Mouse (Mus musculus): ENCODE measurements at regions not wholly inside any gene's neighbourhood (a gene's known extent, or its start where the extent isn't known, plus 50 kb on each side); places are given as distances from the start of the nearest gene placed in this dataset.

GRCm38 (mm10) chr16:86932765-86933164 is 421.2 kb upstream of the N6amt1 start:
- TF ChIP-seq CTCF (IDR thresholded peaks at IDR 0.05; ENCODE audit: extremely low read depth, insufficient read depth, insufficient read length, insufficient replicate concordance) (no peak), POLR2A (IDR thresholded peaks at IDR 0.05; ENCODE audit: low read depth, low read length) (no peak)

Data from spleen, adult 2 months (tissue).